Mouse (Mus musculus) kidney, adult 18-20 months (tissue): ENCODE measurements around the gene Pfn4.
"Not testable (repeated sequence)": the region's sequence is repeated elsewhere in the genome, so short reads cannot be mapped to it uniquely, and the experiment has no call there.

Experiments used
- DNase-seq: peaks from one replicate; pipeline ENCODE4 v3.0.0; 2021

The Pfn4 gene

DNA sequence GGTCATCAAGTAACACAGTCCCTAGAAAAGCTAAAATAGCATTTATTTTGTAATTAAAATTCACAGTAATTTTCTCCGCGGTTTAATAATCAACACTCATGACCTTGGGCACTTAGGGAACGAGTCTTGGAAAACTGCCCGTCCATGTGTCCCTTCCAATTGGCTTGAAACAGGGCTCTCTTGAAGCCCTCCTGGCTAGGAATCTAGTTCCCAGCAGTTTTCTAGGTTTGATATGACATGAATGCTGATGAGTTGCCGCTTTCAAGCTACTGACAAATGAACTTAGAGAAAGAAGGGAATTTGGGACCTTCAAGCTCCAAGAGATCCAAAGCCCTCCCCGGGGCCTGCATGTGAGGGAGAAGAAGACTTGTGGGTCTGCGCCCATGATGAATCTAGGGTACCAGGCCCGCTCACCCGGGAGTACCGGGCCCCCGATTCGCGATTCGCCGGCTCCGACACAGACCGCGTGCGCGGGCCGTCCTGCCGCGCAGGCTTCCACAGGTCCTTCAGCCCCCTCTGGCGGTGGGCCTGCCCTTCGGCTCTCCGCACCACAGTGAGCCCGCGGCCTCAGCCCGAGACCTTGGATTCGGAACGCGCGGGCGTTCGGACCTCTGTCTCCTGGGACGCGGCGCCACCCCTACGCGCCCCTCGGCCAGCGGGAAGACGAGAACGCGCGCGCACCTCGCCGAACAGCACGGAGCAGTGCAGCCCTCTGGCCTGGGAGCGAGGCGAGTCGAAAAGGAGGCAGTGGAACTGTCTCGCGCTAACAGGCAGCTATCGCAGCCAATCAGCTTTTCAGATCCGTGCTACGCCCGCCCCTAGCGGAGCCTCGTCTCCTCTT, at the start of gene Pfn4, which contains the start of gene Fam228b:
TSS of gene Pfn4 (plus strand) at position 531 of the 841 bp plus-strand sequence.
TSS of gene Fam228b (minus strand) at position 776 of the 841 bp plus-strand sequence.
- peak; percentile 99 for DNase-seq

DNA sequence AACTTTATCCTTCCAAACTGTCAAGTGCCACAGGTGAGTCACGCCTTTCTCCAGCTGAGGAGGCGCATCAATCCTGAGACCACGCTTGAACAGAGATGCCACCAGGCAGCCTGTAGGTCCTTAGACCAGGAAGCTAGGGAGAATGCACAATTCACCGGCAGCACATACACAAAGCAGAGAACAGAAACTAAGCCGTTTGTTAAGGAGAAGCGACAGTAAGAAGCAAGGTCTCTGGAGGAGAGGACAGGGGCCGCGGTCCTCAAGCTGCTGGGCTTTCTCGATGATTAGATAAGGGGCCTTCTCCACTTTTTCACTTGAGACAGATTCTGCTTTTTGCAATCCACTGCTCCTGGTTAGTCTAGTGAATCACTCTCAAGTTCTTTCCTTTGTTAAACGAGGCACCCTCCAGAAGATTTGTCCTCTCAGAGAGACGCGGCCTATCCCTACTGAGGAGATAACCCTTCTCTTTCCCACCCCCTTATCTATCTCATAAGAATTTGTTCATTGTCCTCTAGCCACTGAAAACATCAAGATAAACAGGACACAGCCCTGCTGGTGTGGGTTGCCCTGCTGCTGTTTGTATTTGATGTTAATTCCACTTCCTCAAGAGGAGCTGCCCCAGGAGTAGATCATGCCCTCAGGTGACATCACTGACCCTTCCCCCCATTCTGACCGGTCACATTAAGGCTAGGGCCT, 49.6 kb upstream of the Pfn4 start:
- no peak for DNase-seq

DNA sequence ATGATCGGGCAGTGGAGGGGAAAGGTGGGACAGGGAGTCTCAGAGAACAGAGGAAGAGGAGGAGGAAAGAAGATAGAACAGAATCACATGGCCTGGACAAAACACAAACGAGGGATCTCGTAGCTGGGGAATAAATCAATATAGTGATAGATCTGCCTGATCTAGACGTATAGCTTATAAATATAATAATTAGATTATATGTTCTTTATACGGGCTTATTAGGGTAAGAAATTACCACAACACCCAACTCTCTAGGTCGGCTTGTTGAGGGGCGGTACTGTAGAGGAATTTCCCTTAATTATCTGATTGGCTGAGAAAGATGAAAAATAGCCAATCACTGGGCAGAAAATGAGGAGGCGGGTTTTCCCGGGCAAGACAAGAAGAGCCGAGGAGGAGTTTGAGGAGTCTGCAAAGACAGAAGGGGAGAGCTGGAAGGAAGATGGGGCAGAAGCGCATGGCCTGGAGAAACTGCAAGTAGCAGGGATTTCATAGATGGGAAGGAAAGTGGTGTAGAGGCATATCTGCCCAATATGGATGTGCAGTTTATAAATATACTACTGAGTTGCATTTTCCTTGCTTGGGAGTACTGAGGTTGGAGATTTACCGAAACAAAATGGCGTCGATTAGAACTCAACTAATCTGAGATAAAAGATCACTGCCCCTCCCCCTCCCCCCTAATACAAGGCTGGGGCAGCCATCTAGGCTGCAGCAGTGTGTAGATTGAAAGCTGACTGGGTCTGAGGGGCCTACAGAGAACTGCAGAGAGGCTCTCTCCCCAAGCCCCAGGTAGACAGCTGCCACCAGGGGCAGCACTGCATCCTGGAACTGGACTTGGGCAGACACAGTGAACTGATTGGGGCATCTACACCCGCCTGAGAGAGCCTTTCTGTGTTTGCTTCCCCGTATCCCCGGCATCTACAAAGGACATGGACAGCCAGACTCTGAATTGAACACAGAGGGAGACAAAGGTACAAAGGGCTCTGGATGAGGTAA, 48.8 kb upstream of the Pfn4 start:
- no peak for DNase-seq

DNA sequence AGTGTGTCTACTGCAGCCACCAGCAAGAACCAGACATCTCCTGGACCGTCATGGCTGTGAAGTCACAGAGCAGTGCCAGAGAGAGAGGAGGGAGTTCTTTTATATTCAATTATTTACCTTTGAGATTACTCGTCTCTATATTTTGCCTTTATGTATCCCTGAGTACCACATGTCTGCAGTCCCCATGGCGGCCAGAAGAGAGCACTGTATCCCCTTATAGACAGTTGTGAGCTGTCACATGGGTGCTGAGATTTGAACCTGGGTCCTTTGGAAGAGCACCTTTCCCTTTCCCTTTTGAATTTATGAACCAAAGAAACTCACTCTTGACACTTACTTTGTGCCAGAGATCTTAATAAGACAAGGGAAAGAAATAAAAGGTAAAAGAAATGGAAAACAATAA, 39.7 kb upstream of the Pfn4 start:
- DNase-seq = no peak

DNA sequence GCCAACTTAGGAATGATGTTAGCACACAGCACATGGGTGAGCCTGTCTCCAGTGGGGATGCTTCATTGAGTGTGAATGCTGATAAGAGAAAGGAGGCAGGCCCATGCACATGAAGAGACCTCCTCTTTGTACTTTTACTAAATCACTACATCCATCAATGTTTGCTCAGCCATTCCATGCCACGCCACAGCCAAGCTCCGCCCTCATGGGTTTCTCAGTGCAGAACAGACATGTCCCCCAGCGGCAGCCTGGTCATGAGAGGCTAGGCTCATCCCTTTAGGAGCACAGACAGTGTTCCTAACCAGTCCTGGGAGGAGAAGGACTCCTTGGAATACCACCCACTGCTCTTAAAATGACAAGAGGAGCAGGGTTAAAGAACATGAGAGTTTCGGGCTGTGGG, 37.2 kb upstream of the Pfn4 start:
- no peak for DNase-seq

DNA sequence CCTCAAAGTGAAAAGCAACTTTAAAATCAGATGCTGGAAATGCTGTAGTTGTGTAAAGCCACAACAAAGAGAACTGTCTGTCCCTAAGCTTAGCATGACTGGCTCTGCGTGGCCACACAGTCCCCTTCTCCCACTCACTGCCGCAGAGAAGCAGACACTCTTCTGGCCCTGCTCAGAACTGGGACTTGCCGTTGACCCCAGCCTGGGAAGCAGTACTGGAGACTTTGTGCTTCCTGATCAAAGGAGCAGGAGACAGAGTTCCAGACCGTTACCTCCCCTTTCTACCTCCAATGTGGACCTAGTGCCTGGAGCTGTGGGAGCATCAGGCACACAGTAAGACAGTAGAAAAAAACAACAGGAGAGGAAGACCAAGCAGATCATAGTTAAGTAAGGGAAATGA, 36.5 kb upstream of the Pfn4 start:
- DNase-seq = no peak

DNA sequence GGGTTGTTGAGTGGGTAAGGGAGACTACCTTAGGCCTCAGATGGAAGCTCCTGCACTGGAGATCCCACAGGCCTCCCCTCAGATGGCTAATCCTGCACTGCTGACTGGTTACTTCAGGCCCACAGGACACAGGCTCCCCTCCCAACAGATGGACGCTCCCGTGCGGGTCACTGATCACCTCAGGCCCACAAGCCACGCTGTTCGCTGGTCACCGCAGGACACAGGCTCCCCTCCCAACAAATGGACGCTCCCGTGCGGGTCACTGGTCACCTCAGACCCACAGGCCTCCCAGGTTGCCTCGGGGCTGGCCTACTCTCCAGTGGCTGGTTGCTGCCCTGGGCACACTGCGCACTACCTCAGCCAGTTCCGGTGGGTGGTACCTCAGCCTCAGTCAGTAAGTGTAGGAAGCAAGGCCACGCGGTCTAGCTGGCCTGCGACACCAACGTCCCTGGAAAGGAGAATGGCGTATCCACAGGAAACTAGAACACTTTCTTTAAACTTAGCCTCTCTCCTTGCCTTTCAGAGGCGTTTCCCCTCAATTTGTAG, 30.7 kb upstream of the Pfn4 start, which contains the start of gene Fam228a:
TSS of gene Fam228a (minus strand) at position 400 of the 546 bp plus-strand sequence.
- DNase-seq = no peak

DNA sequence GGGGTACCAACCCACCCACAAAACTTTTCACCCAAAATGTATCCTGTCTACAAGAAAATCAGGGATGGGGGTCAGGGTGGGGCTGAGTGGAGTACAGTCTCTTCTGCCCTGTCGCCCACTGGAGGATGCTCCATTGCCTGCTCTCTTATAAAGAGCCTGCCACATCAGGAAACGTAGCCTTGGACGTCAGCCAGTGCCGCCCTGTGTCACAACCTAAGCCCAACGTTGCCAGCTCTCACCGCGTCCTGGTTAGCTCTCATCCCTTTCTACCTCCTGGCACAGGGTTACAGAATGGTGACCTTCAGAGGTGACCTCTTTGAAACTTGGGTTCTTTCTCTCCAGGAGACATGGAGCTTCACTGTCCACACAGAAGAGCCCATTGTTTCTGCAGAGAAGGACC, 28.0 kb upstream of the Pfn4 start:
- no peak for DNase-seq

DNA sequence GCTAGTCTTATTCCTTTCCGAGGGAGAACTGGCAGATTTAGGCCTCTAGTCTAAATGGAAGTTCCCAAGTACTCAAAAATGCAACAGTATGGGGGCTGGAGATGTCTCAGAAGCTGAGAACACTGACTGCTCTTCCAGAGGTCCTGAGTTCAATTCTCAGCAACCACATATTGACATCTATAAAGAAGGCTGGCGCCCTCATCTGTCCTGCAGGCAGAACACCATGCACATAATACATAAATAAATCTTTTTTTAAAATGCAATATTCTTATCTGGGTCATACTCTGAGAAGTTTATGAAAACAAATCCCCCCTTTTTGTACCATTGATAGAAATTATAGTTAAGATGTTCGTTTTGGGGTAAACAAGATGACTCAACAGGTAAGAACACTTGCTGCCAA, 26.6 kb upstream of the Pfn4 start:
- no peak for DNase-seq

DNA sequence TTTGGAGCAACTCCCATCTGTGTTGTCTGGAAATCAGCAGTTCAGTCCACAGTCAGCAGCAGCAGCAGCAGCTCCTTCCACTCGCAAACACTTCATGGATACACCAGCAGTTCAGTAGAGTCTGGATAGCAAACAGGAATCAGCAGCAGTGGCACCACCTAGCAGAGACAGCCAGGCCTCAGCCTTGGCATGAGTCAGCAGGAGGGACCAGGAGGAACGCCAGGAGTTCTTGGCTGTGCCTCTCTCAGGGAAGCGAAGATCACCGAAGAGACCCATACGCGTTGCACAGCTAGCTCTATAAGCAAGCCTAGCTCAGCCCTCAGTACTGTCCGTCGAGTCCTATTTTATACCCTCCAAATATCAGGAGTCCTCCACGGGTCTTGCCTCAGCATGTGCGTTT, 24.3 kb upstream of the Pfn4 start:
- no peak for DNase-seq

DNA sequence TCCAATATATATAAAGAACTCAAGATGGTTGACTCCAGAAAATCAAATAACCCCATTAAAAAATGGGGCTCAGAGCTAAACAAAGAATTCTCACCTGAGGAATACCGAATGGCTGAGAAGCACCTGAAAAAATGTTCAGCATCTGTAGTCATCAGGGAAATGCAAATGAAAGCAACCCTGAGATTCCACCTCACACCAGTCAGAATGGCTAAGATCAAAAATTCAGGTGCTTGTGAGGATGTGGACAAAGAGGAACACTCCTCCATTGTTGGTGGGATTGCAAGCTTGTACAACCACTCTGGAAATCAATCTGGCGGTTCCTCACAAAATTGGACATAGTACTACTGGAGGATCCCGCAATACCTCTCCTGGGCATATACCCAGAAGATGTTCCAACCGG, 14.4 kb upstream of the Pfn4 start:
- DNase-seq = not testable (repeated sequence)

DNA sequence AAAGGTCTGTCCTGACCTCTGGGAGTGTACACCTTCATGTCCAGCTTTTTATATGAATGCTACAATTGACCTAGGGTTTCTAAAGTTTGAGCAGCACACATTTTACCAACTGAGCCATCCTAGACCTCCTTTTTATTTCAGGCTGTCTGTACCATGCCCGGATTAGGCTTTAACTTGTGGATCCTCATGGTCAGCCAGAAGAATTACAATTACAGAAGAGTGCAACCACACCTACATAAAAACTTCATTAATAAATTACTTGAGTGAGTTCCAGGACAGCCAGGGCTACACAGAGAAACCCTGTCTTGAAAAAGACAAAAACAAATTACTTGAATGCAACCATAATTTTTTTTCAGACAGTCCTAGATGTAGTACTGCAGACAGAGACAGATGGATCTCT, 11.8 kb upstream of the Pfn4 start:
- DNase-seq = no peak

DNA sequence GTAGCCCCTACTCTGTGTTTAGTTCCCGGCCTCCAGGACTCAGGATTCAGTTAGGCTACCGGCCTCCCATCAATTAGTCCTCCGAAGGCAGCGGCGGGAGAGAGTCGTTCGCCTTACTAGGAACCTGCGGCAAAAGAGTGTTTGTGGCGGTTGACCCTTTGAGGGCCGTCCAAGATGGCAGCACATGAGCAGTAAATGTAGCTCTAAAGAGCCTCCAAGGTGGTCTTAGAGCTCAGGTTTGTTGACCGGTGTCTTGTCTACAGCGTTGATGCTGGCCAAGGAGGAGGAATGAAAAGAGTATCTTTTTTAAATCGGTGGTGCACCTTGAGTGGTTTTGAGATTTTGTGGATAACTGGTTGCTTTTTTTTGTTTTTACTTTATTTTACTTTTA, 506 bp downstream of the Pfn4 start:
- no peak for DNase-seq

DNA sequence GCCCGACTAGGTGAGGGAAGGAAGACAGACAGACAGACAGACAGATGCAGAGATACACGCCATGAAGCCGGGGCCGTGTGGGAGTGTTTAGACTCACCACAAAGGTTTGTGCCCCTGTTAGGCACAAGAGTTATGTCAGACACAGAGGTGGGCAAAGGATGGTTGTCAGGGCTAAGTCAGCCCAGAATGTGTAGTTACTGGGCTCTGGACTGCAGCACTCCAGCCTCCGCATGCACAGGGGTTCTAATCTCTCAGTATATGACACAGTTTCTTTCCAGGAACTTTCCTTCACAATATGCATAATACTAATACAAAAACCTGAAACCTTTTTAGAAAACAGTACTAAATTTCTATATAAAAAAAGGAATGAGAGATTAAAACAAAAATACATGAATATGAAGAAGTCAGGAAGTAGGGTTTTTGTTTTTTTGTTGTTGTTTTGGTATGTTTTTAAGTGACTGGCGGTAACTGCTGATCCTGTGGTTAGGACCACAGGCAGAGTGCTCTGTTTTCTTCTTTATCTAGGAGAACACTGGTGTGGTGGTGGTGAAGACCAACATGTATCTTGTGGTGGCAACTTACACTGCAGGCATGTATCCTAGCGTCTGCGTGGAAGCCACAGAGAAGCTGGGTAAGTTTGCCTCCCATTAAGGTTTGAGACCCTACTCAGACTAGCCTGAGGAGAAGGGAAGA, 6.2 kb downstream of the Pfn4 start:
- no peak for DNase-seq

DNA sequence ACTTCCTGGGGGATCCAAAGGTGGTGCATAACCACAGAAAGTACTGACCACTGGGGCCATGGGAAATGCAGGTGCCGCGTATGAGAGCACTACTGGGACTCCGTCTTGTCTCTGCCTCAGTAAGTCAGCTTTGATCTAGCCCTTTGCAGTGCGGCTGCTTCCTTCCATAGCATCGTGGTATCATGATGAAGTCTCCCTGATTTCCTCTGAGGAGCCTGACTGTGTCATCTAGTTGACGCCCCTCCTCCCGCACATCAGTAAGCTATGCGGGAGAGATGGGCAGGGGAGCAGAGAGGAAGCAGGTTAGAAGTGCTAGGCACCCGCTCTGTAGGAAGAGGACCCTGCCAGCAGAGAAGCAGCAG, 6.7 kb downstream of the Pfn4 start:
- DNase-seq = no peak

DNA sequence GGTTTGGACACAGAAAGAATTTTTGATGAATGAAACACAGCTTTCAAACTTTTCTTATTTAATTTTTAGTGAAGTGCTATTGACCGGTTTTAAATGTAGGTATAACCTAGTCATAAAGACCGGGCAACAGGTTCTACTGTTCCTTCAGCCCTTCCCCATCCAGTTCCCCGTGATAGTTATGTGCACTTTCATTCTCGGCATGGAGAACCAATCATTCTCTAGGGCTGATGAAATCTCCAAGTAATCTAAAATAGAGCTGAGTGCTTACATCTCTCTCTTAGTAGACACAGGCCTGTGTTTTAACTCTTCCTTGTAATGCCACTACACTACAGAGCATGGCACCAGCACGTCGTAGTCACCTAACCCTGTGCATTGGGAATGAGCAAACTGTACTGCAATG, 8.9 kb downstream of the Pfn4 start:
- DNase-seq = no peak

DNA sequence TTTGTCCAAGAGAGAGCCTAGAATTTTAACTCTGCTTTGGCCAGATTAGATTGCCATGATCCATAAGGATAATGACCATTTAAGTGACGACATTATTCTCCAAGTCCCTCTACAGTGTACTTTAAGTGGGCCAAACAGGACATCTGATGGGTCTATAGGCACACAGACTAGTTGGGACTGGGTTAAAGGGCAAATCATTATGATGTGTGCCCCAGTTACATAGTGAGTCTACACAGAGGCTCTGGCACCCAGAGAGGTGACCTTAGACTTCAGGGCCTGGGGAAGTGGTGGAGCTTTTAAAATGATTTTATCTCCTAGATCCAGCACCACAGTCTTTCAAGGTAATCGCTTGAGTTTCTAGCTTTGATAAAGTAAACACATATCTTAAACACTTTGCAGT, 11.4 kb downstream of the Pfn4 start:
- no peak for DNase-seq

DNA sequence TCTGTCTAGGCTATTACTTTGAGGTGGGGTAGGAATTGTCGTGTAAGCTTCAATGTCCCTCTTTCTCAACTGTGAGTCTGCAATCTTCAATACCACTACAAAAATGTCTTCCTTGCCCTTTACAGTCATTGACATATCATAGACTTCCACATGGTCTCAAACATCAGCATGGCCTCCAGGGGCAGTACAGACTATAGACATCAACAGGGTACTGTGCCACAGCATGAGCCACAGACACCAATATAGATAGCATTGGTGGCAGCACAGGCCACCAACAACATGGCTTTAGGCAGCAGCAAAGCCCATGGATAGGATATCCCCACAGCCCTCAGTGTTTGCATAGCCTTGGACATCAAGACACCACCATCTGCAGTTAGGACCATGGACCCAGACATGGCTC, 12.4 kb downstream of the Pfn4 start:
- DNase-seq = no peak

DNA sequence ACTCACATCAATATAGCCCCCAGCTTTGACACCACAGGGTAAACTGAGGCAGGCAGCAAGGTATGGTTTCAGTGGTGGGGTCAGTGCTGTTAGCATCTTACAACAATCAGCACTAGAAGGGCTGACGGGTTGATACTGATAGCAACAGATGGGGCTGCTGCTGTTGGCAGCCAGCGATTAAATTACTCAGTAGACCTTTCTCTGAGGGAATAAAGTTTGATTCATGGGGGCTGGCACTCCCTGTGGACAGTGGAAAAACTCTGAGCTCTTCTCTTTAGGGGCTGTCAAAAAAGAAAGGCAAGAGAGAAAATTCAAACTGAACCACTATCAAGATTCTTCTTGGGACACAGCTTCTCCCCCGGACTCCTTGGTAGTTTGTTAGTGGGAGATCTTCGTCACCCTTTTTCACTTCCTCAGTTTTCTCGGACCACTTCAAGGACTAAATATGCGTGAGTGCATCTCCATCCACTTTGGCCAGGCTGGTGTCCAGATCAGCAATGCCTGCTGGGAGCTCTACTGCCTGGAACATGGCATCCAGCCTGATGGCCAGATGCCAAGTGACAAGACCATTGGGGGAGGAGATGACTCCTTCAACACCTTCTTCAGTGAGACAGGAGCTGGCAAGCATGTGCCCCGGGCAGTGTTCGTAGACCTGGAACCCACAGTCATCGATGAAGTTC, 13.0 kb downstream of the Pfn4 start:
- DNase-seq = peak; percentile 7

DNA sequence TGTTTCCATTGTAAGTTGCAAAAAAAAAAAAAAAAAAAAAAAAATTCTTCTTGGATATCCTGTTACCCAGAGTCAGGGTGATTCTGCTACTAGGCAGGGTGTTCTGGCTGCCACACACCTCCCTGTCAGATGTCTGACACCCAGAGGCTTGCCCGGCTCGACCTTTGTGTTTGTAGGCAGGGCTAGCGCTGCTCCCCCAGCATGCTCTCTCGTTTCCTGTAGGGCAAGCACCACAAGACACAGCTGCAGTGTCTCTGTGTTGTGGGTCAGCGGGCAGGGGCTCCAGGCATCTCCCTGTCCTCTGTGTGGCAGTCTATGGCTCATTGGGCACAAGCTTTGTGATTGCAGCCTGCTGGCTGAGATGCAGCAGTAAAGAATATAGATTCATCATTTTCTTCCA, 14.8 kb downstream of the Pfn4 start:
- DNase-seq = peak; percentile 22

DNA sequence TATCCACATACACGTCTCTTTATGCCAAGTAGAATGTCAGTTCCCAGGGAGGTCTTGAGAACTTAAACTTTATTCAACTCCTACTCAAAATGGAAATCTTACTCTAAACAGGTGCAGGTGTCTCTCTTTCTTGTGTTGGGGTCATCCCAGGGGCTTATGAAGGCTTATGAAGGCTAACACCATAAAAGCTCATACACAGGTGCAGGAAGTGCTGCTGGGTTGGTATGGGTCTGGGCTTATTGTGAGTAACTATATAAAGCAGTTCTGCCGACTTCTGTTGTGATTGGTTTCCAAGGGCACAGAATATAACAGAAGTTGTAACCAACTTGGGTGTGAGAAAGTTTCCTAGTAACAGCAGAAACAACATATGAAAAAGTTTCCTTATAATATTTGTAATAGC, 15.6 kb downstream of the Pfn4 start:
- no peak for DNase-seq

DNA sequence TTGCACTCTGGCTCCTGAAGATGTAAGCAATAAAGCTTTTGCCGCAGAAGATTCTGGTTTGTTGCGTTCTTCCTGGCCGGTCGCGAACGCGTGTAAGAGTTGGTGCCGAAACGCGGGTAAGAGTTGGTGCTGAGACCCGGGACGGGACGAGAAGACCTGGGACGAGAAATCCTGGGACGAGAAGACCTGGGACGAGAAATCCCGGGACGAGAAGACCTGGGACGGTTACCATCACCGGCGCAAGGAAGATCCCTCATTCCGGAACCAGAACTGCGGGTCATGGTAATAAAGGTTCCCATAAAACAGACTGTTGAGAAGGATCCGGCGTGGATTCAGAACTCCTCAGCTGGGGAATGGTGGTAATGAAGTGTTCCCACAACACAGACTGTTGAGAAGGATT, 19.3 kb downstream of the Pfn4 start:
- not testable (repeated sequence) for DNase-seq
